Mouse (Mus musculus) mesoderm, embryonic 11.5 days (tissue): ENCODE measurements at regions not wholly inside any gene's neighbourhood (a gene's known extent, or its start where the extent isn't known, plus 50 kb on each side); places are given as distances from the start of the nearest gene placed in this dataset.

ENCODE experiments used
- DNase-seq: peaks from one replicate; pipeline ENCODE4 v3.0.0-alpha.2; 2012; ENCODE audit warnings: low read depth, low spot score

GRCm38 (mm10) chr6:43021967-43022366, 73.1 kb downstream of the Olfr444 start:
- peak; percentile 53 for DNase-seq
